Comparison of ENCODE assay signal across 19 mouse cellular contexts in the genomic region with DNA sequence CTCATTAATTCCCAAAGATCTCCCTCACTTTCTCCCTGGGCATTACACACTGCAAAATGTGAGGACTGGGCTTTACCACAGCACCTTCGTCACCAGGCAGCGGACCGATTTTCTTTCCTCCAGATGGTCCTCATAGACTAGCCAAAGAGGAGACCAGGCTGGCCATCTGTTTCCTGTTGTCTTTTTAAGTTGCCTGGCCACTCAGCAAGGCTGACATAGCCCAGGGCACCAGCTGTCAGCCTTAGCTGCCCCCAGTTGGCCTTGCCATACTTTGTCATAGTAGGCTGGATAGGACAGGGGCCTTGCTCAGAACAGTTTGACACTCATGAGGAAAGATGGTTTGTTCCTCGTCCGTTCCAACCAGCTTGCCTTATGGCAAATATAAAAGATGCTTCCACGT. TPM values are rescaled to one million over a fixed set of nuclear protein-coding genes. Genes with fewer than 3 reads are reported as not detected.
A peak's percentile ranks its signal among the peaks of the same experiment; 100 is the strongest.
DNase-seq lines count a peak whose midpoint lies in the region; ATAC-seq and TF ChIP-seq lines count a peak whose summit lies in the region.
"Had no signal": no experiment of that assay in that cellular context is flagged by ENCODE, and none has a peak within 500 bp of the region (broad histone marks: within the 10 kb centered on the region; RNA-seq: fewer than 3 reads in every experiment).

No protein-coding gene starts in this region.

- no peak overlapping the region for H3K9ac ChIP-seq in hindbrain, embryonic 14.5 days
- H3K9ac ChIP-seq: embryonic facial prominence, embryonic 15.5 days; midbrain, embryonic 13.5 days had no signal

- H3K27me3 ChIP-seq in hindbrain, embryonic 14.5 days (ENCODE audit: control insufficient read depth, insufficient read depth, low read length): no peaks in the 10 kb centered on the region
- H3K27me3 ChIP-seq in heart, embryonic 10.5 days (ENCODE audit: insufficient read depth, poor library complexity, severe bottlenecking): no peaks in the 10 kb centered on the region
- H3K27me3 ChIP-seq: CH12.LX; embryonic facial prominence, embryonic 15.5 days; midbrain, embryonic 13.5 days had no signal

- no peak overlapping the region for H3K4me2 ChIP-seq in hindbrain, embryonic 14.5 days (replicated peaks)
- H3K4me2 ChIP-seq: embryonic facial prominence, embryonic 15.5 days; midbrain, embryonic 13.5 days had no signal

- no peak overlapping the region for H3K27ac ChIP-seq in hindbrain, embryonic 14.5 days
- no peak overlapping the region for H3K27ac ChIP-seq in heart, embryonic 10.5 days
- H3K27ac ChIP-seq: embryonic facial prominence, embryonic 15.5 days; midbrain, embryonic 13.5 days had no signal

- TF ChIP-seq POLR2A in brain, embryonic 14.5 days (IDR thresholded peaks at IDR 0.05; ENCODE audit: borderline replicate concordance, extremely low read depth, insufficient read depth, insufficient read length, poor library complexity, severe bottlenecking): no peak

- H3K4me3 ChIP-seq in hindbrain, embryonic 14.5 days (replicated peaks; ENCODE audit: low read length): no peak overlapping the region
- H3K4me3 ChIP-seq in heart, embryonic 10.5 days: no peak overlapping the region
- H3K4me3 ChIP-seq: embryonic facial prominence, embryonic 15.5 days; midbrain, embryonic 13.5 days had no signal

- DNase-seq in 416B (ENCODE audit: low read depth): peak; percentile 7
- peak; percentile 15 for DNase-seq in brain, embryonic 14.5 days (ENCODE audit: low read depth)
- DNase-seq in cerebellum, postnatal 25 days: peak; percentile 83 to 85
- DNase-seq in hindbrain, embryonic 14.5 days (ENCODE audit: low spot score): no peak
- no peak for DNase-seq in heart, embryonic 10.5 days (ENCODE audit: low spot score)
- DNase-seq in ovary, postnatal 10 days (ENCODE audit: low spot score): no peak
- DNase-seq in testis, postnatal 10 days (ENCODE audit: low spot score): no peak
- DNase-seq: heart, adult 18-20 months; heart, postnatal 14 days; kidney, adult 11 months; kidney, postnatal 36 days; thymus, postnatal 36 days had no signal

- H3K4me1 ChIP-seq in hindbrain, embryonic 14.5 days (replicated peaks; ENCODE audit: control insufficient read depth, insufficient read depth, low read length): no peaks in the 10 kb centered on the region
- H3K4me1 ChIP-seq in heart, embryonic 10.5 days: no peaks in the 10 kb centered on the region
- H3K4me1 ChIP-seq: embryonic facial prominence, embryonic 15.5 days; midbrain, embryonic 13.5 days had no signal

- ATAC-seq in hindbrain, embryonic 14.5 days (ENCODE audit: low FRiP score): 0 out of 2 replicates have a peak, but pooled peaks have one; percentile 31
- ATAC-seq: lung, postnatal 0 days; midbrain, embryonic 13.5 days had no signal

- TF ChIP-seq CTCF in brain, embryonic 14.5 days (IDR thresholded peaks at IDR 0.05; ENCODE audit: borderline replicate concordance, extremely low read depth, insufficient read depth, insufficient read length): no peak

- WGBS in hindbrain, embryonic 14.5 days: 68% methylated on average over 6 of the region's 6 CpGs
- 72% methylated on average over 6 of the region's 6 CpGs for WGBS in heart, embryonic 10.5 days

- no peaks in the 10 kb centered on the region for H3K9me3 ChIP-seq in hindbrain, embryonic 14.5 days (ENCODE audit: control insufficient read depth, low read length)
- H3K9me3 ChIP-seq in heart, embryonic 10.5 days: no peaks in the 10 kb centered on the region
- H3K9me3 ChIP-seq: embryonic facial prominence, embryonic 15.5 days; midbrain, embryonic 13.5 days had no signal

- H3K36me3 ChIP-seq in hindbrain, embryonic 14.5 days (replicated peaks; ENCODE audit: control insufficient read depth, insufficient read depth): no peaks in the 10 kb centered on the region
- no peaks in the 10 kb centered on the region for H3K36me3 ChIP-seq in heart, embryonic 10.5 days
- H3K36me3 ChIP-seq: embryonic facial prominence, embryonic 15.5 days; midbrain, embryonic 13.5 days had no signal

RNA-seq across cellular contexts. Expression of a gene that starts 39.8 kb away (rescaled TPM):
- polyA plus RNA-seq in brain, embryonic 14.5 days (2012; rRNA removed): not detected in 2 replicates
- polyA plus RNA-seq in hindbrain, embryonic 14.5 days (2014; fragmentation: Nextera tagmentation; extraction: Ambion mirVana): not detected in 2 replicates
- not detected in 2 replicates for polyA plus RNA-seq in heart, embryonic 10.5 days (2016; fragmentation: Nextera tagmentation; extraction: Ambion mirVana)
- polyA plus RNA-seq: embryonic facial prominence, embryonic 15.5 days; liver, adult 2 months; midbrain, embryonic 13.5 days; neural tube, embryonic 14.5 days; stomach, embryonic 14.5 days had no signal

RNA-seq across cellular contexts. Expression of a gene that starts 58.6 kb away (rescaled TPM):
- 0.03 TPM in 1 of 2 replicates, not detected in the other for polyA plus RNA-seq in brain, embryonic 14.5 days (2012; rRNA removed)
- polyA plus RNA-seq in hindbrain, embryonic 14.5 days (2014; fragmentation: Nextera tagmentation; extraction: Ambion mirVana): 0.07 and 0.15 TPM in 2 replicates
- 0.05 TPM in 1 of 2 replicates, not detected in the other for polyA plus RNA-seq in heart, embryonic 10.5 days (2016; fragmentation: Nextera tagmentation; extraction: Ambion mirVana)
- polyA plus RNA-seq: liver, adult 2 months; midbrain, embryonic 13.5 days had no signal

Comparison
In these comparisons a context has a peak if more than half of its experiments do, and no peak if none do; other contexts are left out.
1. DNase-seq: peak in 416B (single experiment), brain, embryonic 14.5 days (single experiment) and cerebellum, postnatal 25 days (2 of 2); none in hindbrain, embryonic 14.5 days (single experiment), heart, embryonic 10.5 days (single experiment), ovary, postnatal 10 days (single experiment) and testis, postnatal 10 days (single experiment).